In the genomic region with DNA sequence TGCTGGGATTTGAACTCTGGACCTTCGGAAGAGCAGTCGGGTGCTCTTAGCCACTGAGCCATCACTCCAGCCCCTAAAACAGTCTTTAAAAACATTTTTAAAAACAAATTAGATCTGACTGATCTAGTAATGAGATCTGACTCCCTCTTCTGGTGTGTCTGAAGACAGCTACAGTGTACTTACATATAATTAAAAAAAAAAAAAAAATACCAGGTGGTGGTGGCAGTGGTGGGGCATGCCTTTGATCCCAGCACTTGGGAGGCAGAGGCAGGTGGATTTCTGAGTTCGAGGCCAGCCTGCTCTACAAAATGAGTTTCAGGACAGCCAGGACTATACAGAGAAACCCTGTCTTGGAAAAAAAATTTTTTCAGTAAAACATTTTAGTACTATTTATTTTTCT, we compare ENCODE assay signal across 1 mouse cellular context.
A peak's percentile ranks its signal among the peaks of the same experiment; 100 is the strongest.
TF ChIP-seq lines count a peak whose summit lies in the region.

No protein-coding gene starts in this region.

TF ChIP-seq in ES-E14, 5 proteins besides CTCF, POLR2A, EP300 and RAD21:
- peak; percentile 30; the same call in 1 of the 2 replicates for TF ChIP-seq ZNF384 (IDR thresholded peaks at IDR 0.05; ENCODE audit: low read depth, low read length)
